Mouse (Mus musculus): ENCODE measurements around the gene Trdmt1. TPM values are rescaled to one million over a fixed set of nuclear protein-coding genes. Genes with fewer than 3 reads are reported as not detected.

The Trdmt1 gene
- polyA plus RNA-seq, 1 experiment from 2014 or later = 8.4 TPM

DNA sequence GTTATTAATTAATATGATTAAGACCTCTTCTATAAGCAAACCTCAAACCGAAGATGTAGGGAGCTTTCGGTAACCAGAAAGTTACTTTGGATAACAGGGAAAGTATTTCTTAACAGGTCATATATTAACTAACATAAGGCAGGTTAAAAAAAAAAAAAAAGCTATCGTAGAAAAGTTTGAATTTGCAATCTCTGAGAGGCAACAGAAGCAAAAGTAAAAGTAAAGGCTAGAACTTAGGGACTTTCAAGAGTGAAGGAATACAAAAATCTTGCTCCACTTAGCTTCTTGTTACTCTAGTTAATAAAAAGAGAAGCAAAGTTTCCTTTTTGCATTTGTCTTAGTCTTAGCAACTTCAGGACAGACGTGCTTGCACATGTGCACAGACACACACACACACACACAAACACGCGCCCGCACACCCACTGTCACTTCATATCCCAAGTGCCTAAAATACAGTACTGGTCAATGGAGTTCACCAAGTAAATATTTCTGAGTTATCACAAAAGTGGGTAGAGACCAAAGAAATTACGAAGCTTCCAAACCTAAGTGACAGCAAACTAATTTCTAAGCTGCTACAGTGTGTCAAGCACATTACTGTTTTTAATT lies 846 bp downstream of the Trdmt1 start:
- Histone ChIP-seq H3K4me1 (peaks cover 41% of the 10 kb centered on the region), H3K4me3 (peak overlapping the region; percentile 59), H3K27ac (peak overlapping the region; percentile 95), H3K9me3 (no peaks in the 10 kb centered on the region), H3K36me3 (replicated peaks) (no peaks in the 10 kb centered on the region), H3K27me3 (ENCODE audit: poor library complexity, severe bottlenecking) (no peaks in the 10 kb centered on the region)
- WGBS = 59% methylated on average over 8 of the region's 8 CpGs
- no peak for DNase-seq (ENCODE audit: extremely low spot score, low spot score)

DNA sequence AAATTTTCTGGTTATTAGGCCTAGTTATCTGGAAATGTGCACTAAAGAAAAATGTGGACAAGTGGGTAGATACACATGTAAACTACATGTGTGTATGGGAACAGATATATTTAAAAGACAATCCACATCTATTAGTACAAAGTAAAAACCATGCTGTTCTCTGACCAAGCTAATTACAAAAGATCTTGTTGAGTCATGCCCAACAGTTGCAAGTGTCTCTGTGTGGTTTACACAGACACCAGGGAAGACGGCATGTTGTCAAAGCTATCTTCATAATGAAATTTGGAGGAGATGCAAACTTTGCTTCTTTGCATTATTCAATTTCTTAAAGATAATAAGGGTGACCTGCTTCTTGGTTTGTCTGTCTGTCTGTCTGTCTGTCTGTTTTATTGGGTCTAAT lies 4.6 kb downstream of the Trdmt1 start:
- 89% methylated on average over 1 of the region's 1 CpGs for WGBS

DNA sequence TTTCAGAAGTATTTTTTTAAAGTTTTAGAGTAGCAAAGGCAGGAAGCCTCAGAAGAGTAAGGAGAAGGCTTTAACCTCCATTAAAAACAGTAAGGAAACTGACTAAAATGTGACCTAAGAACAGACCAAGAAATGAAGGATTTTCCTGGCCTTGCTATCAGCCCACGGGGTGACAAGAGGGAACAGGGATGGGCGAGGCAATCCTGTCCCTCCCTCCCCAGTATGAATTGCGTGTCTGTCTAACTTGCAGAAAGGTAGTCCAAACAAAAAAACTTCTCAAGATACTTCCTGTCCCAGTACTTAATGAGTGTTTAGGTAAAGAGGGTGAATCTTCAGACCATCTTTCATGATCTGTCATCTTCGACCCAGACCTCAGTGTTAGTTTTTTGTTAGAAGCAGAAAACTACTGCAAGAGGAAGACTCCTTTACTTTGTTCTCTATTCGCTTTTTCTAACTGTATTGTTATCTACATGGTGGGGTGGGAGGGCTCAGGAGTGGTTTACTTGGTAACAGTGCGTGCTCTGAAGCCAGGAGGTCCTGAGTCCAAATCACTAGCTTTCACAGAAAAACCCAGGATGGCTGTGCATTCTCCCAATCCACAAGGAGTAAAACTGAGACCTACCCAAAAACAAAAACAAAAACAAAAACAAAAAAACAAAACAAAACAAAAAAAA lies 5.6 kb downstream of the Trdmt1 start:
- no peaks in the 10 kb centered on the region for H3K36me3 ChIP-seq (replicated peaks)
- H3K27me3 ChIP-seq (ENCODE audit: poor library complexity, severe bottlenecking) = no peaks in the 10 kb centered on the region
- no peaks in the 10 kb centered on the region for H3K9me3 ChIP-seq
- H3K4me1 ChIP-seq = peaks cover 27% of the 10 kb centered on the region
- DNase-seq (ENCODE audit: extremely low spot score, low spot score) = no peak
- H3K27ac ChIP-seq = no peak overlapping the region
- 76% methylated on average over 6 of the region's 6 CpGs for WGBS
- H3K4me3 ChIP-seq = no peak overlapping the region

More for the DNA sequence above, 4.6 kb downstream of the Trdmt1 start:
- Histone ChIP-seq H3K27me3 (ENCODE audit: poor library complexity, severe bottlenecking) (no peaks in the 10 kb centered on the region), H3K4me3 (no peak overlapping the region), H3K36me3 (replicated peaks) (no peaks in the 10 kb centered on the region), H3K4me1 (peaks cover 35% of the 10 kb centered on the region), H3K9me3 (no peaks in the 10 kb centered on the region), H3K27ac (no peak overlapping the region)
- no peak for DNase-seq (ENCODE audit: extremely low spot score, low spot score)

DNA sequence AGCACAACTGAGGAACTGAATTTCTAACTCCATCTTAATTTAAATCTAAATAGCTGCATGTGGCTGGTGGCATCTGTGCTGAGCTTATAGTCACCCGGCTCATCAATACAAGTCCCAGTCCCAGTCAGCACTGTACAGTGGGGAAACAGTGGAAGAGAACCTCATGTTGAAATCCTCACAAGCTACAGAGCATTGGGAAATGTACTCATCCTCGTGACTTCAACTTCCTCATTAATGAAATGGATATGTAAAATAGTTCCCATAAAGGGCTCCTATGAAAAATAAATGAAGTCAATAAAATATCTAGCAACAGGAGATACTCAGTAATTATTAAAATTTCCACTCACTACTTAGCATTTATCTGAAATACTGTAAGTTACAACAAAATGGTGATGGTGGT lies 6.2 kb downstream of the Trdmt1 start:
- Histone ChIP-seq H3K27ac (no peak overlapping the region), H3K4me3 (no peak overlapping the region), H3K27me3 (ENCODE audit: poor library complexity, severe bottlenecking) (no peaks in the 10 kb centered on the region), H3K36me3 (replicated peaks) (no peaks in the 10 kb centered on the region), H3K4me1 (peaks cover 22% of the 10 kb centered on the region), H3K9me3 (no peaks in the 10 kb centered on the region)
- no peak for DNase-seq (ENCODE audit: extremely low spot score, low spot score)
- WGBS = 85% methylated on average over 2 of the region's 2 CpGs

DNA sequence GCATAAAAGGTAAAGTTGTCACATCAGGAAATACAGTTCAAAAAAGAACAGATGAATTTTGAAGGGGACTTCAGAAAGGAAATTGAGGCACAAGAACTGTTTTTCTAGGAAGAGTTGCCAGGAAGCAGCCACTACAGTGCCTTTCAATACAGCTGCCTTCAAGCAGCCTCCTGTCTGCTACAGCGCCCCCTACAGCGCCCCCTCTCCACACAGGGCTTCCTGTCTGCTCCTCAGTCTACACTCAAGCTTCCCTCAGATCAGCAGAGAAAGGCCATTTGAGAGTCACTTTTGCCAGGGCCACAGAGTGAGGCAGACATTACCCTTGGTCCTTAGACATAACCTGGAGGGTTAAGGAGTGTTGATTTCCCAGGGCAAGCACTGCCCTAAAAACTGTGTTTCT lies 6.7 kb downstream of the Trdmt1 start:
- Histone ChIP-seq H3K36me3 (replicated peaks) (no peaks in the 10 kb centered on the region), H3K9me3 (no peaks in the 10 kb centered on the region), H3K4me1 (peaks cover 16% of the 10 kb centered on the region), H3K27me3 (ENCODE audit: poor library complexity, severe bottlenecking) (no peaks in the 10 kb centered on the region), H3K4me3 (no peak overlapping the region), H3K27ac (no peak overlapping the region)
- DNase-seq (ENCODE audit: extremely low spot score, low spot score) = no peak
- 6% methylated on average over 2 of the region's 2 CpGs for WGBS

DNA sequence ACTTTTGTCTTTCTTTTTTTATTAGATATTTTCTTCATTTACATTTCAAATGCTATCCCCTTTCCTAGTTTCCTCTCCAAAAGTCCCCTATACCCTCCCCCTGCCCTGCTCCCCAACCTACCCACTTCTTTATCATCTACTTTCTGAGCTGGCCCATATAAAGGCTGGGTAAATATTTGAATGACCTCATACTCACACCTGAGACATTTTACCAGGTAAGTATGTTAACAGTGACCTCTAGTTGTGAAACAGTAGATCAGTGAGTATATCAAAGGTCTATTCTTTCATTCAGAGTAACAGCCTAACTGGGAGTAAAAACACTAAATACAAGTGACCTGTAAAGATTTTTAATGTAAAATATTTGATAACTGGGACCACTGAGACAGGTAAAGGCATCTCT lies 7.7 kb downstream of the Trdmt1 start:
- peaks cover 14% of the 10 kb centered on the region; the same call in 1 of the 2 replicates for H3K4me1 ChIP-seq
- DNase-seq (ENCODE audit: extremely low spot score, low spot score) = no peak
- H3K27ac ChIP-seq = no peak overlapping the region

DNA sequence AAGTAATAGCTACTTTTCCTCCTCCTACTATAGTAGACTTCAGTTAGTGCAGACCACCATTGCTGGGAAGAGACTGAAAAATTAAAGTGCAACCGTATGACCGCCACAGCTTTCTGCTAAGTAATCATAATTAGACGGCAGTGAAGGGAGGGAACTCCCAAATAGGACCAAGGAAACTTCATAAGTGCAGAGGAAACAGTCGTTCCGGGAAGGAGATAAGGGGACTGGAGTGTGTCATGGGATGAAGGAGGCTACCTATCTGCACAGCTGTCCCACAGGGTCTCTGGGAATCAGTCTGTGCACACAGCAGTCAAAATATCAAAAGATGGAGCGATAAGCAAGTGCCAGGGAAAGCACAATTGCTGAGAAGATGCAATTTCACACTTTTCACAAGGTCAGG lies 13.8 kb downstream of the Trdmt1 start:
- WGBS = 94% methylated on average over 6 of the region's 6 CpGs
- no peaks in the 10 kb centered on the region for H3K27me3 ChIP-seq (ENCODE audit: poor library complexity, severe bottlenecking)

More for the DNA sequence above, 7.7 kb downstream of the Trdmt1 start:
- no peak overlapping the region for H3K4me3 ChIP-seq
- H3K36me3 ChIP-seq (replicated peaks) = no peaks in the 10 kb centered on the region
- no peaks in the 10 kb centered on the region for H3K9me3 ChIP-seq
- H3K27me3 ChIP-seq (ENCODE audit: poor library complexity, severe bottlenecking) = no peaks in the 10 kb centered on the region

DNA sequence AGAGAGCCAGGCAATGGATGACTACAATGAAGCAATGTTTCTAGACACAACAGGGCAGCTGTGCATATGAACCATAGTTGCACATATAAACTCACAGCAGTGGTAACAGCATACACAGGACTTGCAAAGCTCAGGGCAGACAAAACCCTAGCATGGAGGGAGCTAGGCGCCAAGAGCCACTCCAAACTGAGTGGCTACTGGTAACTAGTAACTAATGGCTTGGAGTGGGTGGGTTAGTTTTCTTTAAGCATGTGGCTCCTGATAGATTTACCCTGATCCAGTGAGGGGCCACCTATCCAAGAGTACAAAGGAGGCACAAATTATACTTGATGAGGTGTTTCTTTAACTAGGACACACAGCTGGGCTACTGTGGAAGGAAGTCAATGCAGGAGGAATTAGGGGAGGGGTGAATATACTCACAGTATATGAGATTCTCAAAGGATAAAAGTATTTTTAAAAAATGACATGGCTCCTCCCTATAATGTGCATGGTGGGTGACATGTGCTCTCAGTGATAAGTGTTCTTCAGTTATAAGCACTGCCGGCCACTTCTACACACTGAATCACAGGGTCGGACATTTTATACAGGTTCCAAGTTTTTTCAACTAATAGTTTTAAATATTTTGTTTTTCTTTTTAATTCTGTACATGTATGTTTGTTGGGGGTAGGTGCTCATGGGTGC lies 15.1 kb downstream of the Trdmt1 start:
- WGBS = 89% methylated on average over 3 of the region's 3 CpGs
- Histone ChIP-seq H3K36me3 (replicated peaks) (no peaks in the 10 kb centered on the region), H3K27me3 (ENCODE audit: poor library complexity, severe bottlenecking) (no peaks in the 10 kb centered on the region), H3K27ac (0 out of 2 replicates have a peak overlapping the region, but pooled peaks have one; percentile 0), H3K9me3 (no peaks in the 10 kb centered on the region), H3K4me1 (peaks cover 8% of the 10 kb centered on the region), H3K4me3 (no peak overlapping the region)
- no peak for DNase-seq (ENCODE audit: extremely low spot score, low spot score)

More for the DNA sequence above, 13.8 kb downstream of the Trdmt1 start:
- Histone ChIP-seq H3K4me3 (no peak overlapping the region), H3K9me3 (no peaks in the 10 kb centered on the region), H3K4me1 (peaks cover 16% of the 10 kb centered on the region), H3K36me3 (replicated peaks) (no peaks in the 10 kb centered on the region), H3K27ac (no peak overlapping the region)
- no peak for DNase-seq (ENCODE audit: extremely low spot score, low spot score)

DNA sequence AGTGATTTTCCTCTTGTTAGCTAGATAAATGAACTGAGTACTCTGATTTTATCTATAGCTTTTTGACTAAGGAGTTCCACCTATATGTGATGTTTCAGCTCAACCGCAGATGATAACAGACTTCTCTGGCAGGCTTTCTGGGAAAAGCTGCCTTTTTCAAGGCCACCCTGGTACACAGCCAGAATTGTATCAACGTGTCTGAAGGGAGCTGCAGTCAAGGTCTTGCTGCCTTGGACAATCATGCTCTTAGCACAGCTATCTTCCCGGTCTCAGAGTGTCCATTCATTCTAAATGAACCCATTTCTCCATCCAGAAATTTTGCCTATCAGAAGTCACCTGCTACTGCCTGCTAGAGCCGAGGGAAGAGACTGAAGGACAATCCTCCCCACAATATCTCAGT lies 16.9 kb downstream of the Trdmt1 start:
- H3K27me3 ChIP-seq (ENCODE audit: poor library complexity, severe bottlenecking) = no peaks in the 10 kb centered on the region

DNA sequence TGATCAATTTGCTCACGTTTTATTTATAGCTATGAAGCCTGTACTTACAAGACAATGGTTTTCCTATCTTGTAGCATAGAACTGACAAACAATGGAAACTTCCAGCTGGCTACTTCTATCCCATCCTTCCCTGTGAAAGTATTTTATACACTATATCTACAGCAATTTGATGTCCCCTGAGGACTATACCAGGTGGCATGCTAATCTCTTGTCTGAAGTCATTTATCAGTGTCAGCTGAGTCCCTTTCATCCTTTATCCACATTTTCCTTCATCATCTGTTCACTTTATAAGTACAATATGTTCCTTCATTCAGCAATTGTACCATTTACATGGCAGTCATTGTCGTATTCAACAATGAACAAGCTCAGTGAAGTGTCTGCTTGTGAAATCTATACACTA lies 17.3 kb downstream of the Trdmt1 start:
- H3K27me3 ChIP-seq (ENCODE audit: poor library complexity, severe bottlenecking) = no peaks in the 10 kb centered on the region
- H3K4me1 ChIP-seq = peaks cover 20% of the 10 kb centered on the region
- no peak for DNase-seq (ENCODE audit: extremely low spot score, low spot score)
- H3K36me3 ChIP-seq (replicated peaks) = no peaks in the 10 kb centered on the region
- H3K27ac ChIP-seq = no peak overlapping the region
- 68% methylated on average over 2 of the region's 2 CpGs for WGBS
- H3K4me3 ChIP-seq = no peak overlapping the region
- no peaks in the 10 kb centered on the region for H3K9me3 ChIP-seq

More for the DNA sequence above, 16.9 kb downstream of the Trdmt1 start:
- 85% methylated on average over 4 of the region's 4 CpGs for WGBS
- Histone ChIP-seq H3K27ac (no peak overlapping the region), H3K36me3 (replicated peaks) (no peaks in the 10 kb centered on the region), H3K9me3 (no peaks in the 10 kb centered on the region), H3K4me3 (no peak overlapping the region), H3K4me1 (peaks cover 16% of the 10 kb centered on the region)
- no peak for DNase-seq (ENCODE audit: extremely low spot score, low spot score)

DNA sequence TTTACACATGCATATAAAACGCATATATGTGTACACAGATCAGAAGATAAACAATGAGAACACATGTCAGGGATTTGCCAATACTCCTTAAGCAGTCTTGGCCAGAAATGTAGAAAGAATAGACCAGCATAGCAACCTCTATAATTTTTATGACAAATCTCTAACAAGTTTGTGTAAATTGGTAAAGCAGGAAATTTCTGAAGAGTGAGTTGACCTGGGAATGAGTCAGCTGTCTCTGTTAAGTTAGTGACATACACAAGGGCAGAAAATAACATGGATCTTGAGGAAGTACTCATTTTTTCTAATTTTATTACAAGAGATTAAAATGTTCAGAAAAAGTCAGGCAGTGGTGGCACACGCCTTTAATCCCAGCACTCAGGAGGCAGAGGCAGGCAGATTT lies 18.3 kb downstream of the Trdmt1 start:
- peaks cover 23% of the 10 kb centered on the region for H3K4me1 ChIP-seq
- H3K27me3 ChIP-seq (ENCODE audit: poor library complexity, severe bottlenecking) = no peaks in the 10 kb centered on the region
- no peaks in the 10 kb centered on the region for H3K9me3 ChIP-seq
- H3K27ac ChIP-seq = no peak overlapping the region
- no peaks in the 10 kb centered on the region for H3K36me3 ChIP-seq (replicated peaks)
- DNase-seq (ENCODE audit: extremely low spot score, low spot score) = no peak
- WGBS = 91% methylated on average over 2 of the region's 2 CpGs
- H3K4me3 ChIP-seq = no peak overlapping the region

DNA sequence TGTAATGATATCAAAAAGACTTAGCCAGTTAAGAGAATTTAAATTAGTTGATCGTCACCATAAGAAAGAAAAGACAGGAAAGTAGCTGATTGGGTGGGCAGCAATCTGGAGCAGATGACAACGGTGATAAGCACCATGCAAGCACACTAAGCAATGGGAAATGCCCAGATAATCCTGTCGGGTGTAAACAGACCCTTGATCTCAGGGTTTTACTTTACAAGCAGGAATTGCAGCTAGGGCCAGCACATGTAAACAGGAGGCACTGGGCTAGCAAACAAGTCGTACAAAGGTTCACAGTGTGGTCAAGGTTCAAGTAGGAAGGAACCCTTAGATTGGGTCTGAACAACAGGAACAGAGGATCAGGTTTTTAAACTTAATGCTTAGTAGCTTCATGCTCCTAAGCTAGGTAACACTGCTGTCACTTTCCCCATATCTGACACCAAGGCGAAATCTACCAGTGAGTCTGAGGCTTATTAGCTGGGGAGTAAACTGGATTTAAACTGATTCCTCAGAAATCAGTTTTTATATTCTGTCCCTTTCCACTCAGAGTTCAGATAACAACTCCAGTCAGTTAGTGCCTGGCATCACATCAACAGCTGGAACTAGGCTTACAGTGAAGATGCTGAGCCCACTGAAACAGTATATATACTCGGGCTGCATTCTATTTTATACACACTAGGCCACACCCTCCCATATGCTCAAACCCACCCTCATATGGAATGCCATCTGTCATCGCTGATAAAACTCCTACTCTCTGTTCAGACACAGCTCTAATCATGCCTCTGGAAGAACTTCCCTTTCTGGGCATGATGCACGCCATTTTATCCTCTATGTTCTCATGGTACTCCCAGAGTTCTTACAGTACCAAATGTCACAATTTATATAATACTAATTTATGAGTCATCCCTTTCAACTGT lies 20.7 kb downstream of the Trdmt1 start:
- 78% methylated on average over 8 of the region's 8 CpGs for WGBS
- Histone ChIP-seq H3K4me1 (peaks cover 18% of the 10 kb centered on the region), H3K9me3 (no peaks in the 10 kb centered on the region), H3K27ac (0 out of 2 replicates have a peak overlapping the region, but pooled peaks have one; percentile 31), H3K27me3 (ENCODE audit: poor library complexity, severe bottlenecking) (no peaks in the 10 kb centered on the region), H3K4me3 (no peak overlapping the region), H3K36me3 (replicated peaks) (no peaks in the 10 kb centered on the region; the same call in 1 of the 2 replicates)
- DNase-seq (ENCODE audit: extremely low spot score, low spot score) = no peak
